Mouse (Mus musculus) layer of hippocampus, postnatal 36 days (tissue): ENCODE results near the gene Plppr1. TPM values are rescaled to one million over a fixed set of nuclear protein-coding genes. Genes with fewer than 3 reads are reported as not detected.

Experiments
- DNase-seq, 2 experiments: peaks; one replicate each; pipeline ENCODE4 v3.0.0; 2022
- total RNA-seq, 2 experiments: library from RNA; stranded (reverse); gene quantifications; 2 replicates each; pipeline ENCODE4 v1.2.3; 2021

The Plppr1 gene
- total RNA-seq, 2 experiments from 2014 or later, result 8.5 to 8.6 TPM

DNA sequence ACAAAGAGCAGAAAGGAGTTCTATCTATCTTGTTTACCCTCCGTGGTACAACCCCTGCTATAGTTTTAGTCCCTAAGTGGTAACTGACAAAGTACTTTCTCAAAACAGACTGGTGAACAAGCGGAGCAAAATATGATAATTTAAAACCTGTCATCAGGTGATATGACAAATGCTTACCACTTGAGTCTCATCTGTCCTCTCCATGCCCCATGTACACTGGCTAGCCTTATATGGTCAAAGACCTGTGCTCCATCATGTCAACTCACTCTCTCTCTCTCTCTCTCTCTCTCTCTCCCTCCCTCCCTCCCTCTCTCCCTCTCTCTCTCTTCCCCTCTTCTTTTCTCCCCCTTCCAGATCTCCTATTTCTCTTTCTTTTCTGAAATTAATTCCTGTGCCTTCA lies 59.8 kb downstream of the Plppr1 start:
- no peak for DNase-seq

DNA sequence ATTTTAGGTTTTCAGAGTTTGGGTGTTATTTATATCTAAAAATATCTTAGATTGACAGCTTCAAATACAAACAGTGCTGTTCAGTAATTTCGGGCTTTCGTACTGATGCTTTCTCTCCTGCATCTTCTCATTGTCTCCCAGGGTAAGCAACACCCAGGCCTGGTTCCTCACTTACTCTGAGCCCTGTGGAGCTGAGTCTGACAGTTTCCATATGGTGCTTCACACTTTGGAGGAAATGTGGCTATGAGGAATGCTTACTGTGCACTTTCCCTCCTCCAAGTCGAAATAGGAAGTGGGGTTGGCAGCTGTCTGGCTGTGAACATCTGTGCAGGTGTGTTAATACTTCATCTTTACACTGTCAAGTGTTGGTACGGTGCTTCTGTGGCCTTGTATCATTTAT lies 85.7 kb downstream of the Plppr1 start:
- no peak for DNase-seq

DNA sequence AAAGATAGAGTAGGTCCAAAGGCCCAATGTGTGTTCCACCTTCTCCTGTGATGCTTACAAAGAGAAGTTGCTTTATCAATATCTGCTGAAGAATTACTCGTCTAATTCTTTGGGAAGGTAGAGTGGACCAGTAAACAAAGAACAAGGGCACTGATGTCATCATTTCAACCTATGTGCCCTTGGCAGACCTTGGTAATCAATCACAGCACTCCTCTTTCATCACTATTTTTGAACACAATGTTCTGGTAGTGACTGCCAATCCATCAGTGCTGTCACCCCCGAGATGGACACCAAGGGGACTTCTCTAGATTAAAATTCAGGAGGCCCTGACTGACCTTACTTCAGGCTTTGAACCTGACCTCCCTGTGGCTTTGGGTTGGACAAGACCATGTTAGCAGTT lies 89.7 kb downstream of the Plppr1 start:
- no peak for DNase-seq

DNA sequence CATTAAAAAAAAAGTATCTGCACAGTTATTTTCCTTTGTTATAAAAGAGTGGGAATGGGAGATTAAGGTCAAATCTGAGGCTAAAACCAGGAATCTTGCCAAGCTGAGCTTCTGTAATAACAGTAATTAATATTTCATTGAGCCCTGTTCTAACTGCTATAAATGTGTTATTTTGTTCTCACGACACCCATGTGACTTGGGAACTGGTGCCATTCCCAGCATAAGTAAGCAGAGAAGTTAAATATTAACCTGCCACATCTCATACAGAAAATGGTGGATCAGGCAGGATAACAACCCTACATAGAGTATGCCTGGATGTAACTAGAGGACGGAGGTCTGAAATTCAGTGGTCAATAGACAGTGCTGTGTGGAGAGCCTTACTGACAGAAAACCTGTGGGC lies 90.2 kb downstream of the Plppr1 start:
- no peak for DNase-seq

- DNase-seq, result peak; percentile 46 to 50
Measured at GRCm38 (mm10) chr4:49153849-49154248, 94.8 kb downstream of the Plppr1 start.

GRCm38 (mm10) chr4:49156781-49157180 lies 97.7 kb downstream of the Plppr1 start:
- DNase-seq, result no peak

- DNase-seq, result no peak
Measured at GRCm38 (mm10) chr4:49163285-49163684, 104.2 kb downstream of the Plppr1 start.

DNA sequence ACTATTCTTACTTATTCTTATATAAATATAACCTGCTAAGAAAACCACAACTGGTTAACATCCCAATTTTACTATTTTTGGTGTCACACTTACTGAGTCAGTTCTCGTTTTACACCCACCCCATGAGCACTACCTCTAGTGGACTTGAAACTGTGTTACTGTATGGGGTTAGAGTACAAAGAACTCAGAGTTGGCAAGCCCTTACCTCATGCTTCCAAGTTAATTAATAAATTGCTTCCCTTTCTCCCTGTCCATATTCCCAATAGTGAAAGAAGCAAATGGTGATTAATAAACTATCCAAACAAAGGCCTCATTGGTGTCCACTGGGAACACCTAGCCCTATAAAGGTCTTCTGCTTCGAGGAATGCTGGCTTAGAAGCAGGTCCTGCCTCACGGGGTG lies 107.3 kb downstream of the Plppr1 start:
- no peak for DNase-seq

DNA sequence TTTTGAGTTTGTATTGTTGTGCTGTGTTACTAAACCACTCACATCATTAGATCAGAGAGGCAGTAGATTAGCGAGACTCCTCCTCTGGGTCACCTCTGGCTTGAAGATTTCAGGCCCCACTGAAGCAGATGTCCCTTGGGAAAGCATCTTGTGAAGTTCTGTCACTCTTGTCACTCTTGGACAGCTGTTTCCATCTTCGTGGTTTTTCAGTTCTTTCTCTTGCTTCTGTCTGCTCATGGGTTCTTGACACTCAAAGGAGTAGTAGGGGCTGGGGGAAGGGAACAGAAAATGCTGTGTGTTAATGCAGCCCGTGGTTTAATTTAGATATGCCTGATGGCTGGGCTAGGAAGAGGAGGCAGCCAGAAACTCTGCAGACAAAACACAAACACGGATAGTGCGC lies 108.0 kb downstream of the Plppr1 start:
- no peak for DNase-seq

GRCm38 (mm10) chr4:49169498-49169897 lies 110.4 kb downstream of the Plppr1 start:
- DNase-seq, result no peak

- no peak for DNase-seq
Measured at GRCm38 (mm10) chr4:49178101-49178500, 119.0 kb downstream of the Plppr1 start.

GRCm38 (mm10) chr4:49178891-49179290 lies 119.8 kb downstream of the Plppr1 start:
- no peak for DNase-seq

DNA sequence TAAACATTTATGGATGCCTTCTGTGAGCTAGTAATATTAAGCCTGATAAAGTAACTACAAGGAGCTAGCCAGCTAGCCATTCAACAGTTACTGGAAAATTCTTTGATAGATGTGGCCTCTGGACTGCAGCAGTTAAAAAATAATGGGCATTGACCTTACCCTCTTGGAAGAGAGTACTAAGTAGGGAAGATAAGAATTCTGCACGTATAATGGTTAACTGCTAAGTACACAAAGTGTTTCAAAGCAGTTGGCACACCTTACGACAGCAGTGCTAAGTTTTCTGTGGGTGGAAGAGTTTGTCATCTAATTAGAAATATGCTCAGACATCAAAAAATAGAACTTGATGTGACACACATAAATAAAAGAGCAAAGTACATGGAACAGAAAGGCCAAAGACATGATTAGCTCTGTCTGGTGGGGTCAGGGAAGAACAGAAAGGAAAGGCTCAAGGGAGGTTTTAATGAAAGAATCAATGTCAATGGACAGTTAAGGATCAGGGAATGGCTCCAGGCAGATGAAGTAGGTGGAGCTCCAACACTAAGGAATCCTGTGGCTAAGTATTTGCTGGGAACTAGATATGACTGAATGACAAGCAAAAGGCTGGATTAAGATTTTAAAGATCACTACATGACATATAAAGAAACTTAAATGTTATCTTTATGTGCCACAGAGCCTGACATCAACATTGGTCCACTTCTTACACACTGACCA lies 120.6 kb downstream of the Plppr1 start:
- no peak for DNase-seq

- no peak for DNase-seq
Measured at GRCm38 (mm10) chr4:49189991-49190526, 131.0 kb downstream of the Plppr1 start.

DNA sequence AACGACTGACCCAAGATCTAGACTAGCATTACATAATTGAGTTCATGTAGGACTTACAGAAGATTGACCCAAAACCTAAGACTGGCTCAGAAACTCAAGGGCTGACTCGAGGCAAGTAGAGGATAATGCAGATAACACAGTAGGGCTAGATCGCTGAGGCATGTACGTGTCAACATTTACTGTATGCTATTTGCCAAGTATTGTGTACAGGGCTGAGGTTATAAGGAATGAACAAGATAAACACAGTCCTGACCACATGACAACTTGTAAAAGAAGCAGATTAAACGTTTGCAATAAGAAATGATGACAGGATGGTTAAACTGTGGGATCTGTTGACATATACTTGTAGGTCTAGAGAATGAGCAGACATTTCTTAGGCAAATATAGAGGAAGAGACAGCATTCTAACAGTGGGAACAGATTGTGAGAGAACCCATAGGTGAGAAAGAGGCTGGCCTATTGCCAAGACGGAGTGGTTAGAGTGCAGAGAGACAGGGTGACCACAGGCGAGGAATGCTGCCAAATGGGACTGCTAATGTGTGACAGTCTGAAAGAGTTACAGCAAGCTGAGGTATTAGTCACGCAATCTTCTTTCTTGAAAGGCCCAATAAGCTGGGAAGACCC lies 138.2 kb downstream of the Plppr1 start:
- DNase-seq, result no peak

- no peak for DNase-seq
Measured at GRCm38 (mm10) chr4:49210457-49210856, 151.4 kb downstream of the Plppr1 start.

GRCm38 (mm10) chr4:49211582-49211981 lies 152.5 kb downstream of the Plppr1 start:
- no peak for DNase-seq

DNA sequence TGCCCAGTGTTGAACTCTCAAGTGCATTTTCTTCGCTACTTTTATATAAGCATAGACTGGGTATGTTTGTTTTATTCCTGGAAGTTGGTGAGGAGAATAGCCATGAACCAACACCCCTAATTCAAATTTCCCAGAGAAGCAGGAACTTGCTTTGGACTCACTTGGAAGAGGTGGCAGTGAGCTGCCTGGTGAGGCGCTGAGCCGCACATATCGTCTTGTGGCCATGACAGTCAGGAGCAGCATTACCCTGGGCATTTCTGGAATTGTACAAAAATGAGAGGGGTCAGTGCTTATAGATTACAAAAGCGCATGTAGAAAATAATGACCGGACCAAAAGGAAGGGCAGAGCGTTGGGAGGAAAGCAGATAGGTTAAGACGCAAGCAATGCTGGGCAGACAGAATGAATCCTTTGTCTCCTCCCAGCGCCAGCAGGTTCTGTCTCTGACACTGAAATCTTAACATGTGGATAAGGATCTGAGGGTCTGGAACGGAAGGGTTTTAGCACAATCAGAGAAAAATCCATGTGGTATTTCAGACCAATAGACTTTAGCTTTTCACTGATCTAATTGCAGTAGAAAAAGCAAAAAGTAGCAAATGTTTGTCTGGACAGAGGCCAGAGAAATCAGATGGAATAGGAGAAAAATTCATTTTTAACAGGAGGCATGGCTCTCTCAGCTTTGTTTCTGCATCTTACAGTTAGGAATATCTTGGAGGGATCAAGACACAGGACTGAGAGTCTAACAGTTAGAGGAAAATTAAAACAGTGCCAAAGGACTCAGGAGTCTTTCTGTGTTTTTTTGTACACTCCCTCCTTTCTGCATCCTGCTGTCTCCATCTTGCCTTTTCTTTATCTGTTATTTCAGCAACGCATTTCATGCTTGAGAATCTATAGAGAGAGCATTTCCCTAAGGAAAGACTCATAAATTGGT lies 153.8 kb downstream of the Plppr1 start:
- DNase-seq, result peak in 1 of 2 experiments; percentile 10

DNA sequence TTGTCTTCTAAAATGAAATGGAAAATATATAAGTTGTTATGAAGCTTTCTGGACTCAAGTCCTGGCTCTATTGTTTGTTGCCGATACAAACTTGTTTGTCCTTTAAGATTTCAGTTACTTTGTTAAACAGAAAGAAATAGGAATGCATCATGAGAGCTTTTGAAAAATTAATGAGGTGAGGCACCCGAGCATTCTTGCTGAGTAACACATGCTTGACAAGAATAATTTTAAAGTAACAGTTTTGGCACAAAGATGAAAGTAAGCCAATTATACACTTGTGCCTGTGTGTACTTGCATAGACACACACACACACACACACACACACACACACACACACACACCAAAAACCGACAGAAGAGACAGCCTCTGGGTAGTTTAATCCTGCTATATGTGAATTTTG lies 155.3 kb downstream of the Plppr1 start:
- DNase-seq, result no peak

- no peak for DNase-seq
Measured at GRCm38 (mm10) chr4:49223501-49223900, 164.4 kb downstream of the Plppr1 start.

GRCm38 (mm10) chr4:49225021-49225420 lies 165.9 kb downstream of the Plppr1 start:
- no peak for DNase-seq

DNA sequence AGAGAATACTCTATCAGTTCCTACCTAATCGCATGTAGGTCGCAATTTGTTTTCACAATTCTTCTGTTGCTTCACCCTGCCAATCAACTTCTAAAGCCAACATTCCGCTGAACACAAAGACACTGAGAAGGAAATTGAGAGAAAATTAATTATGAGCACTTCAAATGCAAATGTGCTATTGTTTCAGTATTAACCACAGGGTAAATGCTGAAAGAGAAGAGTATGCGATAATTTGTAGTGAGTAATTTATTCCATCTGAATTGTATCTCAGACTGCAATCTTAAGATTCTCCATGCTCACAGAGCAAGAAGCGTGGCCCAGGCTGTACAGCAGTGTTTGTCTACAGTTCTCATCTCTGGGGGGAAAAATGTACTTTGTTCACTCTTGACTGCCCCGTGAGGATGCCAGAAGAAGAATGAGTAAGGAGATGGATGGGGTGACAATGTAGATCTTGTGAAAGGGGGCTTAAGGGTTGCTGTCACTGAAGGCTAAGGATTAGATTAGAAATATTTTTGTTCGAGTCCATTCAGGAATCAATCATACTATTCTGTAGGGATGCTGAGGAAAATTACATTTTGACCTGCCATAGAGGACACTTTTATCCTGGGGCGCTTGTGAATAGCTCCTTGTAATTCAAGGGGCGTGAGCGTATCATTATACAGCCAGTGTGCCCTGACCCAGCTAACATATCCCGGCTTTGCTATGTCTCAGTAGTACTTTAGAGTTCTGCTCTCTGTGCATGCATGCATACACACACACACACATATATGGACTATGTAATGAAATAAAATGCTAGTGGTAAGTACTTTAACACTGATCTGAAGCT lies 173.3 kb downstream of the Plppr1 start:
- DNase-seq, result no peak
